Mouse (Mus musculus) liver, embryonic 14.5 days (tissue): ENCODE measurements around the gene Ubtd2.

Experiments used
- CTCF ChIP-seq: IDR thresholded peaks from 2 replicates; pipeline ENCODE4 v1.5.1; 2016; ENCODE audit warnings: antibody characterized with exemption, low read depth, control low read depth
- EP300 ChIP-seq: IDR thresholded peaks from 2 replicates; pipeline ENCODE4 v1.6.1; 2016; ENCODE audit warnings: antibody characterized with exemption, low read depth

GRCm38 (mm10) chr11:32550102-32550501 lies 94.9 kb downstream of the Ubtd2 start:
- no peak for TF ChIP-seq CTCF
- TF ChIP-seq EP300, result no peak
